Comparison of ENCODE assay signal across 18 mouse cellular contexts in the genomic region with DNA sequence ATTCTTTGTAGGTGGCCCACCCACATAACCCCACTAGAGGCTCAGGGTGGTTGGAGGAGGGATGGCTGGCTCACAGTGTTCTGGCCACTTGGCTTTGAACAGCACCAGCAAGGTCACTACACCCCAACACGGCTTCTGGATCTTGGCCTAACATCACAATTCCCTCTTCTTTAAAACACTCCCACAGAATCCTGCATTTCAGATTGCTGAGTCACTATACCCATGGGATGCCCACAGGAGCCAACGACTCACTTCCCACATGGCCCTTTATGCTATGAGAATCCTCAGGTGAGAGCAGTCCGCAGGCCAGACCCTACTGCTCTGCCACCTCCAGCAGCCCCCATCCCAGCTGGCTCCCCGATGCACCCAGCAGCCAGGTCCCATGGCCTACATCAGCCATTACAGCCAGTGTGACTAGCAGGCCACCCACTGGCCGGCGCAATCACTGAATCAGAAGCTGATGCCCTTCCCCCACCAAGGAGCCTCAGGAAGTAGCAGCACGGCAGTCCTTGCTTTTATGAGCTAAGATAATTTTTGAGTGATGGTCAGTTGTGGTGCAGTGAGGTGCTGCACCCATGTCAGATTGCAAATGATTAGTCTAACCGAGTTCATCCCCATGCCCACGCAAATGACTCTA. TPM values are rescaled to one million over a fixed set of nuclear protein-coding genes. Genes with fewer than 3 reads are reported as not detected.
DNase-seq lines count a peak whose midpoint lies in the region; TF ChIP-seq lines count a peak whose summit lies in the region.
"Had no signal": no experiment of that assay in that cellular context is flagged by ENCODE, and none has a peak within 500 bp of the region (broad histone marks: within the 10 kb centered on the region; RNA-seq: fewer than 3 reads in every experiment).

No protein-coding gene starts in this region.

- H3ac ChIP-seq in C2C12 (ENCODE audit: control insufficient read depth, insufficient read length, low read depth), result no peak overlapping the region

- H3K36me3 ChIP-seq in C2C12 (ENCODE audit: control insufficient read depth, insufficient read depth), result no peaks in the 10 kb centered on the region
- H3K36me3 ChIP-seq: G1E; hindbrain, embryonic 15.5 days; liver, embryonic 12.5 days; midbrain, embryonic 10.5 days had no signal

- no peak for TF ChIP-seq CTCF in layer of hippocampus, adult 2 months (conservative IDR thresholded peaks at IDR 0.05)
- no peak for TF ChIP-seq CTCF in C2C12 (IDR thresholded peaks at IDR 0.05; ENCODE audit: control insufficient read depth, insufficient read depth, insufficient read length)

- no peaks in the 10 kb centered on the region for H3K27me3 ChIP-seq in C2C12 (ENCODE audit: control insufficient read depth, insufficient read depth, insufficient read length)
- H3K27me3 ChIP-seq: hindbrain, embryonic 15.5 days had no signal

- H3K79me3 ChIP-seq in C2C12 (ENCODE audit: low read depth), result no peaks in the 10 kb centered on the region

- no peak overlapping the region for H3K4me3 ChIP-seq in layer of hippocampus, adult 2 months
- H3K4me3 ChIP-seq in C2C12 (ENCODE audit: insufficient read depth, poor library complexity, severe bottlenecking), result no peak overlapping the region
- H3K4me3 ChIP-seq: hindbrain, embryonic 15.5 days; liver, embryonic 12.5 days; midbrain, embryonic 10.5 days had no signal

- 0 out of 2 replicates have a peak overlapping the region, but pooled peaks have one; percentile 20 for H3K27ac ChIP-seq in layer of hippocampus, adult 2 months
- H3K27ac ChIP-seq: hindbrain, embryonic 15.5 days; liver, embryonic 12.5 days; midbrain, embryonic 10.5 days had no signal

- peak; percentile 4 for DNase-seq in gastrocnemius, adult 18-20 months (ENCODE audit: low spot score)
- DNase-seq in gastrocnemius, postnatal 10 days, result no peak
- DNase-seq in layer of hippocampus, adult 2 months (ENCODE audit: low spot score in 2 of 2), result no peak
- DNase-seq in layer of hippocampus, postnatal 10 days (ENCODE audit: low spot score in 2 of 2), result no peak
- peak; percentile 38 for DNase-seq in kidney, postnatal 14 days
- DNase-seq in lung, adult 18-20 months, result no peak
- no peak for DNase-seq in embryo, embryonic 10 days (ENCODE audit: low spot score)
- DNase-seq: cerebellum, adult 18-20 months; lung, postnatal 14 days had no signal

- no peaks in the 10 kb centered on the region for H3K79me2 ChIP-seq in C2C12 (ENCODE audit: control insufficient read depth, insufficient read depth)

TF ChIP-seq in C2C12, 6 proteins besides CTCF, POLR2A, EP300 and RAD21:
- TF ChIP-seq USF1 (IDR thresholded peaks at IDR 0.05; ENCODE audit: low read depth), result no peak
- TF ChIP-seq FOSL1 (IDR thresholded peaks at IDR 0.05; ENCODE audit: insufficient read depth, low read length, poor library complexity, severe bottlenecking), result peak; percentile 89
- TF ChIP-seq MYOD1 (IDR thresholded peaks at IDR 0.05; ENCODE audit: control insufficient read depth, insufficient read length, low read depth), result peak; percentile 17
- TF ChIP-seq MAX (IDR thresholded peaks at IDR 0.05), result no peak
- TF ChIP-seq MYOG (IDR thresholded peaks at IDR 0.05; ENCODE audit: control insufficient read depth, extremely low read depth, insufficient read length), result no peak
- no peak for TF ChIP-seq CEBPB (IDR thresholded peaks at IDR 0.05; ENCODE audit: low read depth)

RNA-seq across cellular contexts. Expression of a gene that starts 4.8 kb away (rescaled TPM):
- not detected for total RNA-seq in gastrocnemius, adult 18-20 months (2021)
- total RNA-seq in gastrocnemius, postnatal 10 days (2021), result not detected
- total RNA-seq in layer of hippocampus, adult 2 months (2021), result under 1 TPM in 1 of 2 experiments, not detected in 1; 0.15 TPM
- not detected for total RNA-seq in layer of hippocampus, postnatal 10 days (2021)
- polyA plus RNA-seq in C2C12 (2012; fragmentation: generic; extraction: Trizol), result not detected
- total RNA-seq: heart, postnatal 10 days; left cerebral cortex, postnatal 14 days had no signal
- polyA plus RNA-seq: brain, embryonic 14.5 days; G1E; gonadal fat pad, adult 2 months; hindbrain, embryonic 15.5 days; liver, embryonic 12.5 days had no signal

Comparison
In these comparisons a context has a peak if more than half of its experiments do, and no peak if none do; other contexts are left out.
1. DNase-seq: peak in gastrocnemius, adult 18-20 months (single experiment) and kidney, postnatal 14 days (single experiment); none in gastrocnemius, postnatal 10 days (single experiment), layer of hippocampus, adult 2 months (0 of 2), layer of hippocampus, postnatal 10 days (0 of 2), lung, adult 18-20 months (0 of 2) and embryo, embryonic 10 days (single experiment).